Mouse (Mus musculus): ENCODE measurements around the gene Map3k15. TPM values are rescaled to one million over a fixed set of nuclear protein-coding genes. Genes with fewer than 3 reads are reported as not detected.

The Map3k15 gene
- polyA plus RNA-seq, 1 experiment from 2014 or later: 0.95 TPM

DNA sequence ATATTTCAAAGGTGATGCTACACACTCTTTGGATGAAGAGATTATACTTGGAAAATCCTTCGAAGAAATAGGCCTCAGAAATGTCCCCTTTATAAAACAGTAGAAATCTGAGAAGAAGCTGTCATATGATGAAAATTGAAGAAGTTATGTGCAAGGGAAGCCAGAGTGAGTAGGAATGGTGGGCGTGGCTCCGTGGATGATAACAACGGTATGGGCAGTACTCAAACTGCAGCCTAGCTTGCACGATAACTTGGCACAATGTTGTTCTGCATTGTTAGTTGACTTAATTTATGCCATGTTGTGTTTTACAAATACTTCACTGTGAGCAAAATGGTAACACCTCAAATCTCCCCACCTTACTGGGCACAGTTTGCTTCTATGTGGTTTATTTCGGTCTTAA lies 7.6 kb downstream of the Map3k15 start:
- H3K4me3 ChIP-seq (replicated peaks; ENCODE audit: low read depth, low read length): no peak overlapping the region
- no peak for TF ChIP-seq CTCF (IDR thresholded peaks at IDR 0.05; ENCODE audit: low read depth)
- H3K27me3 ChIP-seq (ENCODE audit: insufficient read depth, low read length): no peaks in the 10 kb centered on the region
- no peak for ATAC-seq (replicated peaks; ENCODE audit: low FRiP score, low read depth)
- DNase-seq (ENCODE audit: low spot score): no peak
- no peaks in the 10 kb centered on the region for H3K36me3 ChIP-seq (ENCODE audit: insufficient read depth, low read length)
- H3K4me2 ChIP-seq (ENCODE audit: low read length): no peak overlapping the region
- WGBS: 87% methylated on average over 6 of the region's 6 CpGs
- no peaks in the 10 kb centered on the region for H3K9me3 ChIP-seq (replicated peaks; ENCODE audit: low read length)
- no peak overlapping the region for H3K9ac ChIP-seq (ENCODE audit: low read depth, low read length)
- H3K27ac ChIP-seq: no peak overlapping the region
- H3K4me1 ChIP-seq (replicated peaks; ENCODE audit: insufficient read depth, low read length): no peaks in the 10 kb centered on the region

DNA sequence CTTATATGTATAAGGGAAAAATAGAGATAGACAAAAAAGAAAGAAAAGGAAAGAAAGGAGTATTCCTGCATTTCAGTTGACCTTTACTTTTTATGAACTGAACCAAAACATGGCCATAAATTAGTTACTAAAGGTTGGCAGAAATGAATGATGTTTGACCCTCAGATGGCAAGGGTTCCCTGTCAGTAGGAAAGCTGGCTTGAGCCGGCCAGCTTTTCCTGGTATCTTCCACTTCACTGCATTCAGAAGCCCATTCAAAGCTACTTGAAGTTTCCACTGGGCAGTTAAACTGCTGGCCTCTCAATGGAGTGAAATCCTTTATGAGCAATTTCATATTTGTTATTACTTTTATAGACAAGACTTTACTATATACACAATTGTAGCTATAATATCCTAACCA lies 65.1 kb downstream of the Map3k15 start:
- 61% methylated on average over 1 of the region's 1 CpGs for WGBS

DNA sequence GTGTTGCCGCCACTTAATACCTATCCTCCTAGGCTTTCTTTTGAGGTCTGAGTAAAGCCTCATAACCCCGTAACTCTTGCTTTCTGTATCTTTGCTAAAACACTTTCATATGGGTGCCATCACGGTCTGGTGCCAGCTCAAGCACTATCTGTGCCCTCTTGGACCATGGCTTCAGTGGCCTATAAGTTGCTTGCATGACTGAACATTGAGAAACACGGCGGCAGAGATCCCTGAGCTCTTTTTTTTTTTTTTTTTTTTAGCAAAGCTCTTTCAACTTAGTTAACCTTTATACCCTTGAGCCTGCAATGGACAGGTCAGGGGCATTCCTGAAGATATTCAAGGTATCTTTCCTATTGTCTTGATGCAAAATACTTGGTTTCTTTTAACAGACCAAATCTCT lies 66.4 kb downstream of the Map3k15 start:
- DNase-seq (ENCODE audit: low spot score): peak; percentile 1
- ATAC-seq (replicated peaks; ENCODE audit: low FRiP score, low read depth): 0 out of 2 replicates have a peak, but pooled peaks have one; percentile 36
- H3K9ac ChIP-seq (ENCODE audit: low read depth, low read length): no peak overlapping the region
- no peak for TF ChIP-seq CTCF (IDR thresholded peaks at IDR 0.05; ENCODE audit: low read depth)
- no peaks in the 10 kb centered on the region for H3K4me1 ChIP-seq (replicated peaks; ENCODE audit: insufficient read depth, low read length)
- WGBS: 73% methylated on average over 5 of the region's 5 CpGs
- no peak overlapping the region for H3K4me3 ChIP-seq (replicated peaks; ENCODE audit: low read depth, low read length)
- H3K27me3 ChIP-seq (ENCODE audit: insufficient read depth, low read length): no peaks in the 10 kb centered on the region
- no peak overlapping the region for H3K4me2 ChIP-seq (ENCODE audit: low read length)
- no peaks in the 10 kb centered on the region for H3K36me3 ChIP-seq (ENCODE audit: insufficient read depth, low read length)
- no peak overlapping the region for H3K27ac ChIP-seq
- no peaks in the 10 kb centered on the region for H3K9me3 ChIP-seq (replicated peaks; ENCODE audit: low read length)

More for the DNA sequence above, 65.1 kb downstream of the Map3k15 start:
- Histone ChIP-seq H3K36me3 (ENCODE audit: insufficient read depth, low read length) (no peaks in the 10 kb centered on the region), H3K27ac (no peak overlapping the region), H3K27me3 (ENCODE audit: insufficient read depth, low read length) (no peaks in the 10 kb centered on the region), H3K4me1 (replicated peaks; ENCODE audit: insufficient read depth, low read length) (no peaks in the 10 kb centered on the region), H3K9me3 (replicated peaks; ENCODE audit: low read length) (no peaks in the 10 kb centered on the region), H3K4me3 (replicated peaks; ENCODE audit: low read depth, low read length) (no peak overlapping the region), H3K9ac (ENCODE audit: low read depth, low read length) (no peak overlapping the region), H3K4me2 (ENCODE audit: low read length) (no peak overlapping the region)
- ATAC-seq (replicated peaks; ENCODE audit: low FRiP score, low read depth) (no peak), DNase-seq (ENCODE audit: low spot score) (no peak)
- no peak for TF ChIP-seq CTCF (IDR thresholded peaks at IDR 0.05; ENCODE audit: low read depth)

GRCm38 (mm10) chrX:160091973-160092372 lies 103.7 kb downstream of the Map3k15 start:
- no peak overlapping the region for H3K9ac ChIP-seq (ENCODE audit: low read depth, low read length)
- TF ChIP-seq CTCF (IDR thresholded peaks at IDR 0.05; ENCODE audit: low read depth): no peak
- no peaks in the 10 kb centered on the region for H3K4me1 ChIP-seq (replicated peaks; ENCODE audit: insufficient read depth, low read length)
- no peak overlapping the region for H3K4me3 ChIP-seq (replicated peaks; ENCODE audit: low read depth, low read length)
- ATAC-seq (replicated peaks; ENCODE audit: low FRiP score, low read depth): no peak
- no peak for DNase-seq (ENCODE audit: low spot score)
- no peaks in the 10 kb centered on the region for H3K36me3 ChIP-seq (ENCODE audit: insufficient read depth, low read length)
- 67% methylated on average over 1 of the region's 1 CpGs for WGBS
- no peak overlapping the region for H3K4me2 ChIP-seq (ENCODE audit: low read length)
- no peaks in the 10 kb centered on the region for H3K27me3 ChIP-seq (ENCODE audit: insufficient read depth, low read length)
- H3K27ac ChIP-seq: no peak overlapping the region
- H3K9me3 ChIP-seq (replicated peaks; ENCODE audit: low read length): no peaks in the 10 kb centered on the region

GRCm38 (mm10) chrX:160107817-160108216 lies 119.6 kb downstream of the Map3k15 start:
- no peak for ATAC-seq (replicated peaks; ENCODE audit: low FRiP score, low read depth)
- H3K36me3 ChIP-seq (ENCODE audit: insufficient read depth, low read length): no peaks in the 10 kb centered on the region
- no peak overlapping the region for H3K27ac ChIP-seq
- no peak for DNase-seq (ENCODE audit: low spot score)
- H3K4me2 ChIP-seq (ENCODE audit: low read length): no peak overlapping the region
- WGBS: 53% methylated on average over 4 of the region's 4 CpGs
- H3K9ac ChIP-seq (ENCODE audit: low read depth, low read length): no peak overlapping the region
- no peaks in the 10 kb centered on the region for H3K9me3 ChIP-seq (replicated peaks; ENCODE audit: low read length)
- TF ChIP-seq CTCF (IDR thresholded peaks at IDR 0.05; ENCODE audit: low read depth): no peak
- H3K27me3 ChIP-seq (ENCODE audit: insufficient read depth, low read length): no peaks in the 10 kb centered on the region
- no peak overlapping the region for H3K4me3 ChIP-seq (replicated peaks; ENCODE audit: low read depth, low read length)
- no peaks in the 10 kb centered on the region for H3K4me1 ChIP-seq (replicated peaks; ENCODE audit: insufficient read depth, low read length)

GRCm38 (mm10) chrX:160113777-160114176 lies 125.5 kb downstream of the Map3k15 start:
- no peaks in the 10 kb centered on the region for H3K27me3 ChIP-seq (ENCODE audit: insufficient read depth, low read length)
- H3K4me1 ChIP-seq (replicated peaks; ENCODE audit: insufficient read depth, low read length): no peaks in the 10 kb centered on the region
- H3K4me2 ChIP-seq (ENCODE audit: low read length): no peak overlapping the region
- H3K4me3 ChIP-seq (replicated peaks; ENCODE audit: low read depth, low read length): no peak overlapping the region
- TF ChIP-seq CTCF (IDR thresholded peaks at IDR 0.05; ENCODE audit: low read depth): no peak
- DNase-seq (ENCODE audit: low spot score) (no peak), ATAC-seq (replicated peaks; ENCODE audit: low FRiP score, low read depth) (no peak)
- WGBS: 73% methylated on average over 1 of the region's 1 CpGs
- no peak overlapping the region for H3K9ac ChIP-seq (ENCODE audit: low read depth, low read length)
- H3K9me3 ChIP-seq (replicated peaks; ENCODE audit: low read length): no peaks in the 10 kb centered on the region
- no peak overlapping the region for H3K27ac ChIP-seq
- no peaks in the 10 kb centered on the region for H3K36me3 ChIP-seq (ENCODE audit: insufficient read depth, low read length)

DNA sequence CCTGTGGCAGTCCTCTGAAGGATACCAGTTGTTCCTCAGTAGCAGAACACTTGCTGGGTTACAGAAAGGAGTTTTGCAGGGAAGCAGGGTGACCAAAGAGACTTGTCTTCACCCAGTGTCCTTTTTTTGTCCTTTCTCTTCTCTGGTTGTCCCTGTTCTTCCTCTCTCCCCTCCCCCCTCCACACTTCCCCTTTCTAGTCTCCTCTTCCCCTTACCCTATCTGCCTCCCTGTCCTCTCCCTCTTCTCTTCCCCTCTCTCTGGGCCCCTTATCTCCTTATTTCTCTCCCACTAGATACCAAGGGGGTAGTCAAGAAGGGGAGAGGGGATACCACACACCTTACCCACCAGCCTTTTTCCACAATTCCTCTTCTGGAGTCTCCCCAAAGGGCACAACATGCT lies 127.8 kb downstream of the Map3k15 start:
- no peak overlapping the region for H3K9ac ChIP-seq (ENCODE audit: low read depth, low read length)
- H3K4me2 ChIP-seq (ENCODE audit: low read length): no peak overlapping the region
- H3K27me3 ChIP-seq (ENCODE audit: insufficient read depth, low read length): no peaks in the 10 kb centered on the region
- no peaks in the 10 kb centered on the region for H3K4me1 ChIP-seq (replicated peaks; ENCODE audit: insufficient read depth, low read length)
- H3K4me3 ChIP-seq (replicated peaks; ENCODE audit: low read depth, low read length): no peak overlapping the region
- H3K9me3 ChIP-seq (replicated peaks; ENCODE audit: low read length): no peaks in the 10 kb centered on the region
- no peak overlapping the region for H3K27ac ChIP-seq
- no peaks in the 10 kb centered on the region for H3K36me3 ChIP-seq (ENCODE audit: insufficient read depth, low read length)
- DNase-seq (ENCODE audit: low spot score): no peak
- no peak for ATAC-seq (replicated peaks; ENCODE audit: low FRiP score, low read depth)
- TF ChIP-seq CTCF (IDR thresholded peaks at IDR 0.05; ENCODE audit: low read depth): no peak
